21 mouse cellular contexts compared by ENCODE assay signal in genomic region chr2:173072948-173073347, GRCm38 (mm10). TPM values are rescaled to one million over a fixed set of nuclear protein-coding genes. Genes with fewer than 3 reads are reported as not detected.
"Had no signal": no experiment of that assay in that cellular context is flagged by ENCODE, and none has a peak within 500 bp of the region (broad histone marks: within the 10 kb centered on the region; RNA-seq: fewer than 3 reads in every experiment).

No protein-coding gene starts in this region.

- DNase-seq: kidney, adult 11 months; kidney, adult 9 months; kidney, postnatal 4 days; retina, postnatal 1 day; right cerebral cortex, postnatal 4 days; spleen, adult 18-20 months; thymus, adult 18-20 months; thymus, postnatal 14 days had no signal

- H3K4me2 ChIP-seq: lung, embryonic 15.5 days; midbrain, embryonic 13.5 days; neural tube, embryonic 12.5 days had no signal

- H3K4me1 ChIP-seq: limb, embryonic 10.5 days; lung, embryonic 15.5 days; midbrain, embryonic 13.5 days; neural tube, embryonic 12.5 days had no signal

- H3K36me3 ChIP-seq: limb, embryonic 10.5 days; lung, embryonic 15.5 days; midbrain, embryonic 13.5 days; neural tube, embryonic 12.5 days had no signal

- H3K9me3 ChIP-seq: limb, embryonic 10.5 days; lung, embryonic 15.5 days; neural tube, embryonic 12.5 days had no signal

- H3K27ac ChIP-seq: kidney, postnatal 0 days; layer of hippocampus, adult 2 months; left cerebral cortex, adult 2 months; limb, embryonic 10.5 days; liver, embryonic 14.5 days; lung, embryonic 15.5 days; macrophage; midbrain, embryonic 13.5 days; neural tube, embryonic 12.5 days had no signal

- ATAC-seq: midbrain, embryonic 13.5 days had no signal

- H3K9ac ChIP-seq: liver, embryonic 14.5 days; lung, embryonic 15.5 days; midbrain, embryonic 13.5 days; neural tube, embryonic 12.5 days had no signal

- H3K27me3 ChIP-seq: lung, embryonic 15.5 days; midbrain, embryonic 13.5 days; neural tube, embryonic 12.5 days had no signal

- H3K4me3 ChIP-seq: layer of hippocampus, adult 2 months; left cerebral cortex, adult 2 months; limb, embryonic 10.5 days; lung, embryonic 15.5 days; midbrain, embryonic 13.5 days; neural tube, embryonic 12.5 days had no signal

RNA-seq across cellular contexts. Expression of gene Ctcfl, which starts 46.4 kb away (rescaled TPM):
- total RNA-seq: layer of hippocampus, adult 2 months; layer of hippocampus, postnatal 14 days; left cerebral cortex, postnatal 14 days; midbrain, postnatal 0 days had no signal
- polyA plus RNA-seq: kidney, postnatal 0 days; limb, embryonic 14.5 days; macrophage; midbrain, postnatal 0 days had no signal
